Mouse (Mus musculus) mouse embryonic stem cell (cell line): ENCODE data around the gene Mycn.

ENCODE experiments used
- in situ Hi-C, 2 experiments: fragments of 300-500 bp; cut with MboI; formaldehyde crosslinking; loops; 1 replicate in 1 of 2; 3 replicates in 1 of 2; pipeline ENCODE4 v1.14.3; 2019 to 2020; ENCODE audit warnings: low sequenced_read_pairs in 2 of 2, low pct_unique_long_range_greater_than_20kb in 1 of 2, mixed read lengths in 1 of 2; ENCODE audit not compliant: unreplicated experiment in 1 of 2

Mycn gene

GRCm38 (mm10) chr12:12886191-12886889, 55.4 kb downstream of the Mycn start:
- in situ Hi-C loops = no loop called here
